Mouse (Mus musculus) lung, adult 2 months (tissue): ENCODE results near the gene Sat2.

Source experiments
- CTCF ChIP-seq: fragments of 200-500 bp; IDR thresholded peaks from 2 replicates; pipeline ENCODE4 v1.5.1; 2011; ENCODE audit warnings: mild to moderate bottlenecking, low read length, control low read depth; ENCODE audit not compliant: insufficient read depth
- POLR2A ChIP-seq: fragments of 200-500 bp; IDR thresholded peaks from 2 replicates; pipeline ENCODE4 v1.6.1; 2011; ENCODE audit warnings: low read depth, mild to moderate bottlenecking, control low read depth, low read length, borderline replicate concordance; ENCODE audit errors: extremely low read depth

- TF ChIP-seq CTCF: no peak
- no peak for TF ChIP-seq POLR2A
Observed at GRCm38 (mm10) chr11:69580572-69581146, 41.2 kb upstream of the Sat2 start.
